Mouse (Mus musculus): ENCODE measurements around the gene Frmpd3. TPM values are rescaled to one million over a fixed set of nuclear protein-coding genes. Genes with fewer than 3 reads are reported as not detected.
A peak's percentile ranks its signal among the peaks of the same experiment; 100 is the strongest.

Frmpd3 gene
- polyA plus RNA-seq, 1 experiment from 2014 or later = 1.0 TPM

DNA sequence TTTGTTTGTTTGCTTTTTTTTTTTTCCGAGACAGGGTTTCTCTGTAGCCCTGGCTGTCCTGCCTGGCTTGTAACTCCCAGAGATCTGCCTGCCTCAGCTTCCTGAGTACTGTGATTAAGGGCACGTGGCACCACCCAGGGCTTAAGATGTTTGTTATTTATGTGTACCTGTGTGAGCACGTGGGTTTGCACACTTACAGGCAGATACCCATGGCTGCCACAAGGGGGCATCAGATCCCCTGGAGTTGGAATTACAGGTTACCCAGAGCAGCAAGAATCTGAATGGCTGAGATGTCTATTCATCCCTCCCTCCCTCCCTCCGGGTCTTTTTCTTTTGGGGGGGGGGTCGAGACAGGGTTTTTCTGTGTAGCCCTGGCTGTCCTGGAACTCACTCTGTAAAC is 137.1 kb downstream of the Frmpd3 start:
- Histone ChIP-seq H3K27me3 (replicated peaks; ENCODE audit: control insufficient read depth, insufficient read depth, low read length) (no peaks in the 10 kb centered on the region), H3K27ac (ENCODE audit: low read depth, low read length) (no peak overlapping the region), H3K9ac (ENCODE audit: low read length) (no peak overlapping the region), H3K4me3 (ENCODE audit: low read depth, low read length) (no peak overlapping the region), H3K4me1 (ENCODE audit: control insufficient read depth, insufficient read depth, low read length) (no peaks in the 10 kb centered on the region), H3K36me3 (ENCODE audit: control insufficient read depth, insufficient read depth, low read length) (0 out of 2 replicates have a peak, but pooled peaks cover 4% of the 10 kb centered on the region), H3K9me3 (replicated peaks; ENCODE audit: control insufficient read depth, low read length) (no peaks in the 10 kb centered on the region), H3K4me2 (ENCODE audit: low read length) (no peak overlapping the region)
- ATAC-seq (no peak), DNase-seq (ENCODE audit: low spot score) (peak; percentile 8)
- WGBS = 54% methylated on average over 4 of the region's 5 CpGs

MicroRNAs encoded within 50 kb of the gene (microRNA counts, 519-probe panel; counts per million panel counts)
- microRNA mmu-miR-3475 = not detected

Small RNA genes within 50 kb of the gene (microRNA-seq; reads per million reads assigned to microRNA genes)
- gene Mir3475 = 29.4 reads per million, percentile 42 among the genes with 10 or more reads in this experiment

Other genes starting within 250 kb of the Frmpd3 start
- gene Prps1, start 114.3 kb downstream of the Frmpd3 start, polyA plus RNA-seq (2014; fragmentation: Nextera tagmentation; extraction: Ambion mirVana) = 84.8 and 87.1 TPM in 2 replicates

All from forebrain, embryonic 14.5 days (tissue).